Mouse (Mus musculus) lung, adult 10 weeks (tissue): ENCODE results near the gene Adcy4. TPM values are rescaled to one million over a fixed set of nuclear protein-coding genes. Genes with fewer than 3 reads are reported as not detected.

Experiments
- polyA plus RNA-seq: library from polyadenylated mRNA; stranded (reverse); fragments of 350-450 nt; fragmentation: Illumina TruSeq; extraction: RNeasy Lipid Tissue Mini Kit (QIAGEN cat#74804); gene quantifications from one replicate; pipeline ENCODE4 v1.2.3, GENCODE M21; 2014; ENCODE audit warnings: low read depth, low replicate concordance; ENCODE audit not compliant: insufficient read depth

Gene Adcy4
- 32.6 TPM for polyA plus RNA-seq

GRCm38 (mm10) chr14:55783958-55784235, at the start of gene Adcy4:
Gene Adcy4, minus strand, starts transcription at chr14:55784095.

GRCm38 (mm10) chr14:55822991-55823762, 39.3 kb upstream of the Adcy4 start, which contains the start of gene Nfatc4:
Gene Nfatc4, plus strand, starts transcription at chr14:55823144.

DNA sequence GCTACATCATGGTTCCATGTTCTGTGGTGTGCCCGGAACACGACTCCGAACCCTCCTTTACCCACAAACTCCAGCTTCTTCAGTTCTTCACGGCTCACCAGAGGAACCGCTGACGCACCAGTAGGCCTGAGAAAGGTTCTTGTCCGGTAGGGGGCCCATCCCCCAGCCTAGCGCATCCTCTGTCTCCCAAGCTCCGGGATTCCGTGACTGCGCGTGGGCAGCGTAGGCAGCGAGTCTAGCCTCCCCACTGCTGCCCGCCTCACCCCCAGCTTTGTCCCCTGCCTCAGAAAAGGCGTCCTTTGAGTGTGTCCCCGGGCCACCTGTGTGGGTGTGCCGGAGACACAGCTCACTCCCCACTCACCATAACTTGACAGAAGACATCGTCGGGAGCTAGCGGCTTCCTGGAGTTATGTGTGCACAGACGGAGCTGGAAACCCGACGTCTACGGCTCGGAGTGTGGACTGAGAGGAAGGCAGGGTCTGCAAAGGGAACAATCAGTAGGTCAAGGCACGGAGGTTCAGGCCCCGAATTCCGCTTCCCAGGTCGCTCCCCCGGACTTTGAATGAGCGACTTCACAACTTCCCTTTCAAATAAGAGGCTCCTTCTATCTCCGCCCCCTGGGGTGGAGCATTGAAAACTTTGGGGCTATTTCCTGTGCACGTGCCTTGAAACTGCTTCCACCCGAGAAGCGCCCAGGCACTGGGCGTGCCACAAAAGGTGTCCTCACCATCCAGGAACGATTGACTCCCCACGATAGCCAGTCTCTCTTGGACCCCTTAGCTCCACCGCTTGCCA, 4.6 kb upstream of the Adcy4 start, which contains the start of gene Ripk3:
Gene Ripk3, minus strand, starts transcription at position 610 of the 795 bp plus-strand sequence.

DNA sequence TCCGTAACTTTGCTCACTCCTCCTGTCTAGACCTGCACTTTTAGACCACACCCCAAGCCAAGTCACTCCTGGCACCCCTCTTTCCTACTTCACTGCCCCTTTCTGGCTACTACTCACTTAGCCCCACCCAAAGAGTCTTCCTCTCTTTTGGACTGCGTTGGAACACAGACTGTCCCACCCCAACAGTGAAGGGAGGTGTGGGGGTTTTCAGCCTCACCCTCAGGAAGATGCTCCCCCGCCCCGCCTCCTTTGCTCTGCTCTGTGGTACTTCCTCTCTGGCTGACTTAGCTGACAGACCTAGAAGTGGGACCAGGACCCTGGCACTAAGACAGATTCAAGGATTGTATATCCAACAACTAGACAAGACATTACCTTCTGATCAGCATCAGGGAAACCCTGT, 18.2 kb downstream of the Adcy4 start, which contains the start of gene Ltb4r1:
Gene Ltb4r1, plus strand, starts transcription at position 267 of the 400 bp plus-strand sequence.

DNA sequence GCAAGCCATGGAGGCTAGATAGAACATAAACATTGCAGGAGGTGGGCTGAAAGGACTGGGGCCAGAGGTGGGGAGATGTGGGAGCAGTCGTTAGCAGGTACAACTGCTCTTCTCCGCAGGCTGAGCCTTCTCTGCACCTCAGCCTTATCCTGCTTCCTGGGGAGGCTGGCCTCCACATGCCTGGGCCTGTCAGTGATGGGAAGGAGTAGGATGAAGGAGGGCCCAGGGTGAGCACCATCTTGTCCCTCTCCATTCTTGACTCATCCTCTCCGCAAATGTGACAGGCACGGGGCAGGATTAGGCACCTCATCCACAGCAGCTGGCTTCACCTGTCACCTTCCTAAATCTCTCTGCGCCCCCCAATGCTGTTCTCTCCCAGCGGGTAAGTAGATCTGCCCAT, 22.7 kb downstream of the Adcy4 start, which contains the start of gene Ltb4r2:
Gene Ltb4r2, plus strand, starts transcription at position 266 of the 400 bp plus-strand sequence.

DNA sequence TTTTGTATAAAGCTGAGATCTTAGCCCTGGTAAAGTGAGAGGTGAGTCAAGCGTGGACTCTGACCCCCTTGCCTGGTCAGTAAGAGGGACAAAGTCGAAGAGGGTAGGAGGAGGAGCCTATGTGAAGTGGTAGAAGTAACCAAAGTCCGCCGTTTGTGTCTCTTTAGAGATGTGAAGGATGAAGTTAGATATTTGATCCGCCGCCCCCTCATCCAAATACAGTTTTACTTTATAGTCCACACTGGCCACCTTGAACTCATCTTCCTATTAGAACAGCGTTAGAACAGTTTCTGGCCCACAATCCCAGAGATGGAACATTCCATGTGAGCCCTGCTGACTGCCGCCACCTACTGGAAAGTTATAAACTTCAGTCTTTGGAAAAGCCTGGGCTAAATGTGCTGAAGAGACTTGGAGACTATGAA, 25.5 kb downstream of the Adcy4 start, which contains the start of gene Cideb:
Gene Cideb, minus strand, starts transcription at position 96 of the 422 bp plus-strand sequence.

GRCm38 (mm10) chr14:55745180-55745860, 38.6 kb downstream of the Adcy4 start, which contains the start of the genes Dhrs1 and Nop9:
Gene Dhrs1, minus strand, starts transcription at chr14:55745690.
Gene Nop9, plus strand, starts transcription at chr14:55745693.

GRCm38 (mm10) chr14:55721700-55722437, 62.0 kb downstream of the Adcy4 start, which contains the start of gene Rabggta:
Gene Rabggta, minus strand, starts transcription at chr14:55722263.

Other genes with a start within 250 kb of the Adcy4 start
- gene Pck2, start 243.8 kb downstream of the Adcy4 start, polyA plus RNA-seq, result 18.9 TPM
- 65.2 TPM for gene Dcaf11, start 224.1 kb downstream of the Adcy4 start, polyA plus RNA-seq
- gene A730061H03Rik, start 223.7 kb downstream of the Adcy4 start, polyA plus RNA-seq, result not detected
- 2.2 TPM for gene Fitm1, start 208.5 kb downstream of the Adcy4 start, polyA plus RNA-seq
- 221 TPM for gene Psme1, start 206.0 kb downstream of the Adcy4 start, polyA plus RNA-seq
- 18.4 TPM for gene Emc9, start 198.8 kb downstream of the Adcy4 start, polyA plus RNA-seq
- 255 TPM for gene Psme2, start 193.0 kb downstream of the Adcy4 start, polyA plus RNA-seq
- gene Rnf31, start 192.4 kb downstream of the Adcy4 start, polyA plus RNA-seq, result 18.9 TPM
- 29.5 TPM for gene Irf9, start 180.5 kb downstream of the Adcy4 start, polyA plus RNA-seq
- gene Rec8, start 166.1 kb downstream of the Adcy4 start, polyA plus RNA-seq, result 6.0 TPM
- 21.4 TPM for gene Ipo4, start 148.1 kb downstream of the Adcy4 start, polyA plus RNA-seq
- 0.34 TPM for gene Gm49378, start 146.2 kb downstream of the Adcy4 start, polyA plus RNA-seq
- gene Tm9sf1, start 140.3 kb downstream of the Adcy4 start, polyA plus RNA-seq, result 41.1 TPM
- 0.25 TPM for gene Tssk4, start 133.9 kb downstream of the Adcy4 start, polyA plus RNA-seq
- 36.9 TPM for gene Mdp1, start 123.6 kb downstream of the Adcy4 start, polyA plus RNA-seq
- 17.9 TPM for gene Gmpr2, start 112.2 kb downstream of the Adcy4 start, polyA plus RNA-seq
- 225 TPM for gene Nedd8, start 112.0 kb downstream of the Adcy4 start, polyA plus RNA-seq
- 11.0 TPM for gene Tinf2, start 102.3 kb downstream of the Adcy4 start, polyA plus RNA-seq
- gene Tgm1, start 70.2 kb downstream of the Adcy4 start, polyA plus RNA-seq, result 1.7 TPM
- 15.4 TPM for gene Rabggta, start 61.8 kb downstream of the Adcy4 start, polyA plus RNA-seq
- 57.6 TPM for gene Dhrs1, start 38.4 kb downstream of the Adcy4 start, polyA plus RNA-seq
- 9.1 TPM for gene Nop9, start 38.4 kb downstream of the Adcy4 start, polyA plus RNA-seq
- gene Cideb, start 25.6 kb downstream of the Adcy4 start, polyA plus RNA-seq, result 2.0 TPM
- 0.17 TPM for gene Ltb4r2, start 22.7 kb downstream of the Adcy4 start, polyA plus RNA-seq
- 3.9 TPM for gene Ltb4r1, start 18.1 kb downstream of the Adcy4 start, polyA plus RNA-seq
- gene Ripk3, start 4.8 kb upstream of the Adcy4 start, polyA plus RNA-seq, result 7.7 TPM
- gene Nfatc4, start 39.0 kb upstream of the Adcy4 start, polyA plus RNA-seq, result 7.2 TPM
- 2.9 TPM for gene Nynrin, start 69.9 kb upstream of the Adcy4 start, polyA plus RNA-seq
- 0.04 TPM for gene Cbln3, start 100.3 kb upstream of the Adcy4 start, polyA plus RNA-seq
- gene Khnyn, start 100.9 kb upstream of the Adcy4 start, polyA plus RNA-seq, result 10.6 TPM
- 34.3 TPM for gene Sdr39u1, start 116.2 kb upstream of the Adcy4 start, polyA plus RNA-seq
- gene Cma1, start 160.6 kb upstream of the Adcy4 start, polyA plus RNA-seq, result 4.9 TPM
- not detected for gene Cma2, start 166.9 kb upstream of the Adcy4 start, polyA plus RNA-seq
- not detected for gene Mcpt1, start 233.9 kb upstream of the Adcy4 start, polyA plus RNA-seq
- gene Mcpt9, start 246.4 kb upstream of the Adcy4 start, polyA plus RNA-seq, result not detected